In the genomic region with DNA sequence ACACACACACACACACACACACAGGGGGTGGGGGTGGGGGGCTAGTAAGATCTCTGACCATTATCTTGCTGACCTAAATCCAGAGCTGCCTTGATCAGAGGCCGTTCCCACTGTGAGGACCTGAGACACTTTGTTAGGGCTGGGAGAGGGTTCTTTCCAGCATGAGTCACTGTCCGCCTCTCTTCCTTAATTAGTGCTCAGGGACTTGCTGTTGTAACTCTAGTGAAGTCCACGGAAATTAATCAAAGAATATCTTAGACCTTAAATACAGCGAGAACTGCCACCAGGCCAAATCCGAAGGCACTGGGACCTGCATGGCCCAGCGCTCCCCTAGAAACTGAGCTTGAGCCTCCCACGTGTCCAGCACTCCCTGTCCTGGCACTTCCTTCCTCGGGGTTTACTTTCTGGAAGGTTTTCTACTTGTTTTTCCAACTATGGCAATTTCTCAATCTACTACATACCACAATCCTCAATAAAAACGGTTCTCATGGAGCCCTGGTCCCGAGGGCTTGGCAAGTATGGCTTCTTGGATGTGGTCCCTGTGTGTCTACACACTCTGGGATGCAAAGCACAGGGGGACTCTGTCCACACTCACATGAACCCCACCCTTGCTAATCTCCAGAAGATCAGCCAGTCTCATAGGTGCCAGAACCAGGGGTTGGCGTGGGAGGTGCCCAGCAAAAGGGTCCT, we compare ENCODE assay signal across 17 mouse cellular contexts. TPM values are rescaled to one million over a fixed set of nuclear protein-coding genes. Genes with fewer than 3 reads are reported as not detected.
DNase-seq lines count a peak whose midpoint lies in the region; ATAC-seq lines count a peak whose summit lies in the region.
"Had no signal": no experiment of that assay in that cellular context is flagged by ENCODE, and none has a peak within 500 bp of the region (broad histone marks: within the 10 kb centered on the region; RNA-seq: fewer than 3 reads in every experiment).

No protein-coding gene starts in this region.

- 54% methylated on average over 11 of the region's 11 CpGs for WGBS in kidney, embryonic 15.5 days

- no peaks in the 10 kb centered on the region for H3K9me3 ChIP-seq in kidney, embryonic 15.5 days (replicated peaks)
- H3K9me3 ChIP-seq: hindbrain, embryonic 15.5 days; lung, embryonic 15.5 days had no signal

- no peak overlapping the region for H3K9ac ChIP-seq in kidney, embryonic 15.5 days
- H3K9ac ChIP-seq: hindbrain, embryonic 15.5 days; lung, embryonic 15.5 days had no signal

- ATAC-seq in kidney, embryonic 15.5 days (replicated peaks; ENCODE audit: low FRiP score): peak; percentile 47; the same call in 1 of the 2 replicates
- ATAC-seq: forebrain, embryonic 14.5 days had no signal

- H3K27ac ChIP-seq in kidney, embryonic 15.5 days: no peak overlapping the region
- H3K27ac ChIP-seq: hindbrain, embryonic 15.5 days had no signal

- no peaks in the 10 kb centered on the region for H3K36me3 ChIP-seq in kidney, embryonic 15.5 days
- H3K36me3 ChIP-seq: hindbrain, embryonic 15.5 days; lung, embryonic 15.5 days had no signal

- H3K4me1 ChIP-seq in kidney, embryonic 15.5 days: peaks cover 20% of the 10 kb centered on the region
- H3K4me1 ChIP-seq: hindbrain, embryonic 15.5 days had no signal

- H3K4me2 ChIP-seq in kidney, embryonic 15.5 days: no peak overlapping the region
- H3K4me2 ChIP-seq: hindbrain, embryonic 15.5 days; lung, embryonic 15.5 days had no signal

- H3K27me3 ChIP-seq in kidney, embryonic 15.5 days: 0 out of 2 replicates have a peak, but pooled peaks cover 2% of the 10 kb centered on the region
- H3K27me3 ChIP-seq: hindbrain, embryonic 15.5 days; lung, embryonic 15.5 days had no signal

- peak; percentile 43 for DNase-seq in gastrocnemius, adult 18-20 months (ENCODE audit: low spot score)
- no peak for DNase-seq in gastrocnemius, postnatal 4 days (ENCODE audit: low spot score in 2 of 2)
- no peak for DNase-seq in kidney, adult 11 months
- peak; percentile 90 for DNase-seq in adipocyte (ENCODE audit: low spot score)
- DNase-seq in retina, postnatal 1 day: peak; percentile 69
- no peak for DNase-seq in thymus, postnatal 36 days
- DNase-seq in cerebellum, adult 9-11 months: no peak
- DNase-seq: cerebellum, adult 11-12 months; kidney, adult 18-20 months; thymus, postnatal 25 days had no signal

- no peak overlapping the region for H3K4me3 ChIP-seq in kidney, embryonic 15.5 days (replicated peaks)
- H3K4me3 ChIP-seq: hindbrain, embryonic 15.5 days; lung, embryonic 15.5 days had no signal

RNA-seq across cellular contexts. Expression of a gene that starts 57.0 kb away (rescaled TPM):
- 1 to 10 TPM in 1 of 2 experiments, under 1 TPM in 1; 0.91 to 1.7 TPM for total RNA-seq in gastrocnemius, adult 18-20 months (2021)
- 1 to 10 TPM; 6.1 to 6.8 TPM for total RNA-seq in gastrocnemius, postnatal 4 days (2021)
- 6.9 and 8.9 TPM in 2 replicates for polyA plus RNA-seq in kidney, embryonic 15.5 days (2015; fragmentation: Nextera tagmentation; extraction: Ambion mirVana)
- total RNA-seq: liver, adult 2 months; megakaryocyte-erythroid progenitor cell, adult 5-6 weeks; neutrophil, adult 5-6 weeks had no signal

Comparison
In these comparisons a context has a peak if more than half of its experiments do, and no peak if none do; other contexts are left out.
1. DNase-seq: peak in gastrocnemius, adult 18-20 months (single experiment), adipocyte (single experiment) and retina, postnatal 1 day (single experiment); none in gastrocnemius, postnatal 4 days (0 of 2), kidney, adult 11 months (single experiment), thymus, postnatal 36 days (0 of 2) and cerebellum, adult 9-11 months (single experiment).